Mouse (Mus musculus) ES-Bruce4 (cell line): ENCODE measurements around the gene Pde6d.
A peak's percentile ranks its signal among the peaks of the same experiment; 100 is the strongest.

ENCODE experiments used
- CTCF ChIP-seq: IDR thresholded peaks from one replicate; pipeline ENCODE4 v1.8.1; 2011; ENCODE audit warnings: low read depth, low read length
- EP300 ChIP-seq: IDR thresholded peaks from 2 replicates; pipeline ENCODE4 v1.6.1; 2011; ENCODE audit warnings: low read depth, low read length; ENCODE audit not compliant: insufficient read depth

DNA sequence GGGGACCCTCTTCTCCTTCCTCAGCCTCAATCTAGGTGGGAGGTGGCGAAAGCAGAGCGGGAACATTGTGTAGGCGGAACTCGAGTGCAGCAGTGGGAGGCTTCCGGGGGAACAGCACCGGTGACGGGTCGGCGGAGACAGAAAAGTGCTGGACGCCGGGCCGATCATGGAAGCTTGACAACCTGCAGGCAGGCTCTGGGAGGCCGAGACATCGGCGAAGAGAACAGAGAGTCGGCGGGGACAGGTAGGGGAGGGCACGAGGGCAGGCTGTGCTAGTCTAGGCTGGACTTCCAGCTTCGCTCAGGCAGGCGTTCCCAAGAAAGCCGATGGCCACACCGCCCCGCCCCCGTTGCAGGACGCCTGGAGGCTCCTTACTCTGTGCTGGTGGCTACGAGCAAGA, 4.6 kb upstream of the Pde6d start:
- TF ChIP-seq CTCF (no peak), EP300 (peak; percentile 79)
